ENCODE assay signal across 23 mouse cellular contexts in the genomic region with DNA sequence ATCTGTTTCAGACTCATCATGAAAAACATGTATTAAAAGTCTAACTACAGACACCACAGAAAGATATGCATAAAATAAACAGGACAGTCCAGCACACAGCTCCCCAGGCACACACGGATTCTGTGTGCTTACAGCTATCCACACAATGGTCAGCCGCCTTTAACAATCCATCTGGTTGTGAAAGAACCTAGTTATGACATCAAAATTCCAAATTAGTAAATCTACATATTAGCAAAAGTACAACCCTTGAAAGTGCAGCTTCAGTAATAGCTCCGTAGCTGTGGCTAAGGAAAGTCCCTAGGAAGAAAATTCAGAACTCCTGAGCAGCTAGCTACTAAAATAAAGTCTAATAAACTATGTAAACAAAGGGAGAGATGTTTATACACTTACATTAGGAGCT. TPM values are rescaled to one million over a fixed set of nuclear protein-coding genes. Genes with fewer than 3 reads are reported as not detected.
A peak's percentile ranks its signal among the peaks of the same experiment; 100 is the strongest.
DNase-seq lines count a peak whose midpoint lies in the region; ATAC-seq and TF ChIP-seq lines count a peak whose summit lies in the region.
"Had no signal": no experiment of that assay in that cellular context is flagged by ENCODE, and none has a peak within 500 bp of the region (broad histone marks: within the 10 kb centered on the region; RNA-seq: fewer than 3 reads in every experiment).

No protein-coding gene starts in this region.

- no peaks in the 10 kb centered on the region for H3K27me3 ChIP-seq in liver, adult 2 months (ENCODE audit: control insufficient read depth, insufficient read depth, low read length)
- no peaks in the 10 kb centered on the region for H3K27me3 ChIP-seq in lung, embryonic 14.5 days (ENCODE audit: insufficient read depth, low read length)
- no peaks in the 10 kb centered on the region for H3K27me3 ChIP-seq in lung, postnatal 0 days (replicated peaks; ENCODE audit: insufficient read depth, low read length)
- H3K27me3 ChIP-seq: embryonic facial prominence, embryonic 12.5 days; embryonic facial prominence, embryonic 15.5 days; hindbrain, embryonic 12.5 days had no signal

- no peaks in the 10 kb centered on the region for H3K36me3 ChIP-seq in liver, adult 2 months (ENCODE audit: control insufficient read depth, insufficient read depth, low read length)
- H3K36me3 ChIP-seq in lung, embryonic 14.5 days (ENCODE audit: insufficient read depth), result peaks cover 3% of the 10 kb centered on the region; the same call in 1 of the 2 replicates
- H3K36me3 ChIP-seq in lung, postnatal 0 days (ENCODE audit: insufficient read depth, low read length), result no peaks in the 10 kb centered on the region
- H3K36me3 ChIP-seq: embryonic facial prominence, embryonic 12.5 days; embryonic facial prominence, embryonic 15.5 days; hindbrain, embryonic 12.5 days had no signal

- peak; percentile 35; the same call in 1 of the 2 replicates for TF ChIP-seq EP300 in lung, postnatal 0 days (IDR thresholded peaks at IDR 0.05)

- H3K79me2 ChIP-seq in liver, adult 2 months (ENCODE audit: control insufficient read depth, insufficient read depth, low read length), result peaks cover 28% of the 10 kb centered on the region

- H3K27ac ChIP-seq in liver, adult 2 months (replicated peaks; ENCODE audit: insufficient read depth, low read depth, low read length), result peak overlapping the region; percentile 95
- peak overlapping the region; percentile 54 for H3K27ac ChIP-seq in lung, embryonic 14.5 days (ENCODE audit: low read depth)
- no peak overlapping the region for H3K27ac ChIP-seq in lung, postnatal 0 days (ENCODE audit: low read length)
- H3K27ac ChIP-seq: embryonic facial prominence, embryonic 12.5 days; embryonic facial prominence, embryonic 15.5 days; hindbrain, embryonic 12.5 days had no signal

- peak overlapping the region; percentile 7 for H3K4me2 ChIP-seq in lung, embryonic 14.5 days
- no peak overlapping the region for H3K4me2 ChIP-seq in lung, postnatal 0 days (replicated peaks; ENCODE audit: low read depth, low read length)
- H3K4me2 ChIP-seq: embryonic facial prominence, embryonic 12.5 days; embryonic facial prominence, embryonic 15.5 days; heart, embryonic 11.5 days; hindbrain, embryonic 12.5 days had no signal

- no peaks in the 10 kb centered on the region for H3K9me3 ChIP-seq in lung, embryonic 14.5 days (ENCODE audit: low read depth, low read length)
- H3K9me3 ChIP-seq in lung, postnatal 0 days (ENCODE audit: low read length), result no peaks in the 10 kb centered on the region
- H3K9me3 ChIP-seq: embryonic facial prominence, embryonic 12.5 days; embryonic facial prominence, embryonic 15.5 days; hindbrain, embryonic 12.5 days had no signal

- no peak for ATAC-seq in lung, embryonic 14.5 days (ENCODE audit: insufficient read depth)
- 0 out of 2 replicates have a peak, but pooled peaks have one; percentile 30 for ATAC-seq in lung, postnatal 0 days
- ATAC-seq: CD4-positive, CD25-positive, alpha-beta regulatory T cell, adult 4 months; forebrain, embryonic 14.5 days; forebrain, postnatal 0 days had no signal

- H3K4me3 ChIP-seq in liver, adult 2 months (ENCODE audit: insufficient read depth, low read depth, low read length), result peak overlapping the region; percentile 54
- no peak overlapping the region for H3K4me3 ChIP-seq in lung, embryonic 14.5 days (ENCODE audit: low read depth, low read length)
- no peak overlapping the region for H3K4me3 ChIP-seq in lung, postnatal 0 days (ENCODE audit: low read depth, low read length)
- H3K4me3 ChIP-seq: embryonic facial prominence, embryonic 12.5 days; embryonic facial prominence, embryonic 15.5 days; gastrocnemius, adult 2 months; hindbrain, embryonic 12.5 days had no signal

- no peak for TF ChIP-seq CTCF in liver, adult 2 months (IDR thresholded peaks at IDR 0.05; ENCODE audit: low read depth, low read length)
- no peak for TF ChIP-seq CTCF in lung, embryonic 14.5 days (IDR thresholded peaks at IDR 0.05; ENCODE audit: low read depth)
- TF ChIP-seq CTCF in lung, postnatal 0 days (IDR thresholded peaks at IDR 0.05), result no peak

- WGBS in liver, adult 2 months, result 19% methylated on average over 3 of the region's 3 CpGs
- 17% methylated on average over 3 of the region's 3 CpGs for whole genome bisulfite sequencing in lung, embryonic 14.5 days
- WGBS in lung, postnatal 0 days, result 23% methylated on average over 3 of the region's 3 CpGs

- peak; percentile 76 for DNase-seq in liver, adult 2 months (ENCODE audit: extremely low read depth, low read depth, low spot score)
- no peak for DNase-seq in liver
- peak; percentile 57 for DNase-seq in lung, embryonic 14.5 days
- no peak for DNase-seq in lung, adult 18-20 months
- DNase-seq in lung, postnatal 0 days (ENCODE audit: low spot score), result peak; percentile 60
- DNase-seq in lung, postnatal 14 days, result no peak
- DNase-seq: adrenal gland, adult 2 months; adrenal gland, postnatal 14 days; cerebellum, adult 11 months; cerebellum, adult 2 months; cerebellum, adult 9-11 months; cerebellum, postnatal 25 days; forebrain, postnatal 0 days; gastrocnemius, adult 2 months; gastrocnemius, postnatal 14 days; heart, adult 11 months had no signal

- no peak for TF ChIP-seq POLR2A in liver, adult 2 months (IDR thresholded peaks at IDR 0.05; ENCODE audit: extremely low read depth, insufficient read depth, low read length)

- peak overlapping the region; percentile 58; the same call in 1 of the 2 replicates for H3K9ac ChIP-seq in liver, adult 2 months (ENCODE audit: low read depth, low read length)
- H3K9ac ChIP-seq in lung, embryonic 14.5 days, result no peak overlapping the region
- no peak overlapping the region for H3K9ac ChIP-seq in lung, postnatal 0 days (replicated peaks; ENCODE audit: low read depth)
- H3K9ac ChIP-seq: embryonic facial prominence, embryonic 12.5 days; embryonic facial prominence, embryonic 15.5 days; forebrain, postnatal 0 days; hindbrain, embryonic 12.5 days had no signal

- peaks cover 38% of the 10 kb centered on the region for H3K4me1 ChIP-seq in liver, adult 2 months (ENCODE audit: control insufficient read depth, insufficient read depth, low read length)
- H3K4me1 ChIP-seq in lung, embryonic 14.5 days (ENCODE audit: insufficient read depth), result peaks cover 40% of the 10 kb centered on the region
- H3K4me1 ChIP-seq in lung, postnatal 0 days (ENCODE audit: insufficient read depth, low read depth, low read length), result peaks cover 18% of the 10 kb centered on the region

RNA-seq across cellular contexts. Expression of a gene that starts 21.1 kb away (rescaled TPM):
- 158 and 176 TPM in 2 replicates for total RNA-seq in liver, adult 2 months (2014; rRNA removed)
- polyA plus RNA-seq in liver, adult 2 months (2012; rRNA removed), result 35.1 and 41.7 TPM in 2 replicates
- 117 and 118 TPM in 2 replicates for polyA plus RNA-seq in lung, embryonic 14.5 days (2014; fragmentation: Nextera tagmentation; extraction: Ambion mirVana)
- polyA plus RNA-seq in lung, postnatal 0 days (2015; fragmentation: Nextera tagmentation; extraction: Ambion mirVana), result 108 and 132 TPM in 2 replicates
- total RNA-seq: MEL had no signal

Comparison
In these comparisons a context has a peak if more than half of its experiments do, and no peak if none do; other contexts are left out.
1. DNase-seq: peak in liver, adult 2 months (single experiment), lung, embryonic 14.5 days (single experiment) and lung, postnatal 0 days (single experiment); none in liver (single experiment), lung, adult 18-20 months (0 of 2) and lung, postnatal 14 days (single experiment).